Mouse (Mus musculus) thymus, adult 2 months (tissue): Measurements from ENCODE around the gene Krtap1-5.

ENCODE experiments used
- CTCF ChIP-seq: fragments of 200-500 bp; IDR thresholded peaks from 2 replicates; pipeline ENCODE4 v1.5.1; 2012; ENCODE audit warnings: mild to moderate bottlenecking, control low read depth, low read length, moderate library complexity, borderline replicate concordance; ENCODE audit not compliant: control insufficient read depth, poor library complexity, insufficient read depth; ENCODE audit errors: extremely low read depth
- POLR2A ChIP-seq: fragments of 200-500 bp; IDR thresholded peaks from 2 replicates; pipeline ENCODE4 v1.6.1; 2012; ENCODE audit warnings: mild to moderate bottlenecking, low read length, control low read depth, moderate library complexity; ENCODE audit not compliant: control insufficient read depth, poor library complexity, insufficient read depth; ENCODE audit errors: extremely low read depth

- TF ChIP-seq CTCF, result no peak
- no peak for TF ChIP-seq POLR2A
Observed at GRCm38 (mm10) chr11:99585096-99585495, 4.3 kb upstream of the Krtap1-5 start.
